Mouse (Mus musculus) thymus, postnatal 0 days (tissue): ENCODE data around the gene Lgals7. TPM values are rescaled to one million over a fixed set of nuclear protein-coding genes. Genes with fewer than 3 reads are reported as not detected.

Experiments used
- DNase-seq: peaks from one replicate; pipeline ENCODE4 v3.0.0-alpha.2; 2015; ENCODE audit warnings: low spot score
- polyA plus RNA-seq: library from polyadenylated mRNA; unstranded; fragments of >200 nt; fragmentation: Nextera tagmentation; extraction: Ambion mirVana; gene quantifications from 2 replicates; pipeline ENCODE4 v1.2.1, GENCODE M21; 2015

Gene Lgals7
- polyA plus RNA-seq, 1 experiment from 2014 or later, result 1.1 TPM

- DNase-seq, result no peak
Measured at GRCm38 (mm10) chr7:28829821-28830220, 33.8 kb upstream of the Lgals7 start.

DNA sequence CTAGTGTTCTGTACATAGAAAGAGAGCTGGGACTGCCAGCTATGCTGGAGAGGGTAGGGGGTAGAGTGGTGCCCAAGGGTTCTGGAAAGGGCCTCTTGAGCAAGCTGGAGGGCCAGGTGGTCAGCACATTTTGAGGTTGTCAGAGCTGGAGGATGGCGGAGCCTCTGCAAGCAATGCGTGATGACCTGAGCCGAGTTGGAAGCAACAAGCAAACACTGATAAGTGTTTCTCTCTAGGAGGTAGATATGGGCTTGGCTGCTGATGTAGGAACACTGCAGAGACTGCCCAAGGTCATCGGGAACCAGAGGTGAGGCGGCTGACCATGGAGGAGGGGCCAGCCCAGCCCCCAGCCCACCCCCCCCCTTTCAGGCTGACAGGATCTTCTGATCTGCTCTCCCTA is 32.7 kb upstream of the Lgals7 start:
- no peak for DNase-seq

DNA sequence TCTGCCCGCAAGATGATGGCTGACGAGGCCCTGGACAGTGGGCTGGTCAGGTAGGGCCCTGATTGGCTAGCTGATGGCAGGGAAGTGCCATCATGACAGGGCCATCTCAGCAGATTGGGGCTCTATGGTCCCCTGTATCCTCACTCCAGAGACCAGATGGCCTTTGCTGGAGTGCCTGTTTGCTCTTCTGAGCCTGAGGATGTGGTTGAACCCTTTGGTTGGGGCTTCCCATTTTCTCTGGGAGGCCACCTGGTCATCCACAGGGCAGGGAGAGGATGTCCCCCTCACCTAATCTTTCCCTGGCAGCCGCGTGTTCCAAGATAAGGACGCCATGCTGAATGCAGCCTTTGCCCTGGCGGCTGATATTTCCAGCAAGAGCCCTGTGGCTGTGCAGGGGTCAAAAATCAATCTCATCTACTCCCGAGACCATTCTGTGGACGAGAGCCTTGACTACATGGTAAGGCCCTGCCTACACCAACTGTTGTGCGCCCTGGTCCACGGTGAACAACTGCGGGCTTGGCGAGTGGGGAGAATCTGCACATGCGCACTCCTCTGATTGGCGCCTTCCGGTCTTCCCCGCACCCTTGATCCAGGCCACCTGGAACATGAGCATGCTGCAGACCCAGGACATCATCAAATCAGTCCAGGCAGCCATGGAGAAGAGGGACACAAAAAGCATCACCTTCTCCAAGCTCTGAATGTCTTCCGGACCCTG is 32.1 kb upstream of the Lgals7 start:
- DNase-seq, result no peak

- DNase-seq, result no peak
Measured at GRCm38 (mm10) chr7:28832137-28832536, 31.5 kb upstream of the Lgals7 start.

DNA sequence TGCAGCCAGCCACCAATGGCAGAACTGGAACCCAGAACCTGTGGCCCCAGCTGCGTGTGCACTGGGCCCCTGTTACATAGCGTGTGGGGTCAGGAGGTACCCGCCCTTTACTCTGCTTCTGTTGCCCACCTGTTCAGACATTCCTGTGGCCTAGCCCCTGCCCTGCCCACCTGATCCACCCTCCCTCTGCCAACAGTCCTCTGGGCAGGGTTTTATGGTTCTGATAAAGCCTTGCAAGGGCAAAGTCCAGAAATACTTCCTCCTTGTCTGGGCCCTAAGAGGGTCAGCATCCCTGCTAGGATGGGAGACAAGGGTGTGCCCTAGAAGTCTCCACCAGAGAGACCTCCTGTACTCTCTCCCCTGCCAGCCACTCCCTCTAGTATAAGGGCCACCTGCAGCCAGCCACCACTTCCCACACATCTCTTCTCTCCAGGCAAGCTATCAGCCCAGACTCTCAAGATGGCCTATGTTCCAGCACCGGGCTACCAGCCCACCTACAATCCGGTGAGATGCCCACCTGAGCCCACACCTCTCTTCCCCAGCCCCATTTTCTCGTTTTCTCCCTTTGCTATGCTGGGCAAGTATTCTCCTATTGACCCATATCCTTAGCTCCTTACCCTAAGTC is 29.8 kb upstream of the Lgals7 start, which contains the start of gene Lgals4:
Gene Lgals4 (plus strand): TSS at position 132 of the 625 bp plus-strand sequence.
- no peak for DNase-seq

DNA sequence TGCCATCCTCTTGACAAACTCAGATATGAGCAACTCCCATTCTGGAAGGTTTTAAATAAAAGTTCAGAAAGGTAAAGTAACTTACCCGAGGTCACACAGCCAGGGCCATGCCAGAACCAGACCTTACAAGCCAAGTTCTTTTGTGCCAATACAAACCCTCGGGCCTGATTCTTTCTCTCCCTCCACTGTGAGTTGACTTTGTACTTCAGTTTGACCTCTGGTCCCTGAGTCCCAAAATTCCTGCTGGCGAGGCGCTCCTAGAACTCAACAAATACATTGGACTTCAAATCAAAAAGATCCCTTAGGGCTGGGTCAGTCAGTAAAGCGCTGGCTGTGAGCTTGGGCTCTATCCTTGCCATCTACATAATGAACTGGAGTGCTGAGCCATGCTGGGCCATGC is 26.7 kb upstream of the Lgals7 start:
- DNase-seq, result no peak

DNA sequence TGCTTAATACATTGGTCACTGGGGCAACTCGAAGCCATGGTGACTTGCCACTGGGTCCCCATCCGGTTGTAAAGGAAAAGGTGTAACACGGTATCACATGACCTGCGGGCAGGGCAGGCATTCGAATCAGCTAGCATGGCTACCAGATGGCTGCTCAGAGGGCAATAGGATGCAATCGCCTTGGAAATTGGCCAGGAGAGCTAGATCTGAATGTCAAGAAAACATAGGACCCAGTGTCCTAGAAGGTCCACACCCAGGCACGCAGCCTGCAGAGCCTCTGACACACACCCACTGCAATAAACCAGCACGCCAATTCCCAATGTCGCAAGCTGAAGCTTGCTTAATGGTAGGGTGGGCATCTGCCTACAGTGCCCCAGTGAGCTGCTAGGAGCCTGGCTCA is 25.3 kb upstream of the Lgals7 start:
- DNase-seq, result no peak

DNA sequence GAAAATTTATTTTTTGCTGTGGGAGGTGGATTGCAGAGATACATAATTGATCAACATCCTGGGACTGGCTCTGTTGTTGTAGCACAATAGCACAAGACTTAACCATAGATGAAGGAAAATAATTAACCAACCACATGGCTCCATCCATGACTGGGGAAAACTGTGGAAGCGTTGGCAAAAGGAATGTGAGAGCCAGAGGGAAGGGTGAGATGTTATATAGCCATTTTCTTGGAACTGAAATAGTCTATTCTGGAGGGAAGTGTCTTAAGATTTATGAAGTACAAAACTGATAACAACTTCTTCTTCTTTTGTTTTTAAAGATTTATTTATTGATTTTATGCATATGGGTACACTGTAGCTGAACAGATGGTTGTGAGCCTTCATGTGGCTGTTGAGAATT is 16.4 kb upstream of the Lgals7 start:
- DNase-seq, result no peak

- no peak for DNase-seq
Measured at GRCm38 (mm10) chr7:28849700-28850236, 13.9 kb upstream of the Lgals7 start.

DNA sequence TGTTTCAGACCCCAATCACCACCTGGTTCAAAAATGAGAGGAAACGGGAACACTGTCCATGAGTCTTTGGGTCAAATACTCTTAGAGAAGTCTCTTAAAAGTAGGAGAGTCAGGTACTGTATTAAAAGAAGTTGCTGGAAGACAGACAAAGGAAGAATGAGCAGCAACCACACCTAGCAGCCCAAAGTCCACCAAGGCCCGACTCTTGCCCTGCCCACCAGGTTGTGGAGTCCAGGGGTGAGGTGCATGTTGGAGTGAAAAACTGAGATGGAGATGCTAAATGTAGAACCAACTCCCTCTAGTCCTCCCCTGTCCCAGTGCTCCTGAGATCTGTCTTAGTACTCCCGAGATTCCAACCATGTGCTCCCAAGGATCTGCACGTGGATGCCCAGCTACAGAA is 13.0 kb upstream of the Lgals7 start:
- DNase-seq, result no peak

DNA sequence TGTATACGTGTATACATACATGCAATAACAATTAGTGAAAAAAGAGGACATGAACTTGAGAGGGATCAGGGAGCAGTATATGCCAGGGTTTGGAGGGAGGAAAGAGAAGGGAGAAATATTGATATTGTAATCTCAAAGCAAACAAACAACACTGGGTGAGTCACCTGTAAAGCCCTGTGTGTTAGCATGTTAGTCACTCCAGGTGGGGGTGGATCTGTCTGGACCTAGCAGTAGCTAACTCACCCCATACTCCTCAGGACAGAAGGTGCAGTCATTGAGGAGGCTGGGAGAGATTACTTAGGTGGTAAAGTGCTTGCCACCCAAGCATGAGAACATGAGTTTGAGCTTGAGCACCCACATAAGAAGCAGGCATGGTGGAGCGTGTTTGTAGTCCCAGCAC is 3.7 kb upstream of the Lgals7 start:
- no peak for DNase-seq

GRCm38 (mm10) chr7:28860898-28861297 is 2.8 kb upstream of the Lgals7 start:
- no peak for DNase-seq

- DNase-seq, result no peak
Measured at GRCm38 (mm10) chr7:28862817-28863499, 695 bp upstream of the Lgals7 start.

DNA sequence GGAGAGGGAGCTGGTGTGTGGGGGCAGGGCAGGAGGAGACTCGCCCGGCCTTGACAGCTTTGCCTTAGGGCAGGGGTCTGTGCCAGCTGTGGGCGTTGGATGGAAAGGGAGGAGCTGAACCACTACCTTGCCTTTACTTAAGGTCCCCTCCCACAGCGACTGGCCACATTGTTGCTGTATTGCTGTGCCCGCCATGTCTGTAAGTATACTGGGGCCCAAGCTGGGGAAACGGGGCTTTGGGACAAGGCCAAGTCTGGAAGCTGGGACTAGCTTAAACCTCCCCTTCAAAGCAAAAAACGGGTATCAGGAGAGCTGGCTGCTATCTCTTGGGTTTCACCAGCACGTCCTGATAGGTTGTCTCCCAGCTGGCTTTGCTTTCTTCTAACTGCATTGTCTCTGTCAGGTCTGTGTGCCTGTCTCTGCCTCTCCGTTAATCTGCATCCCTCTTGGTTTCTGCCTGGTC is 666 bp downstream of the Lgals7 start:
- no peak for DNase-seq

GRCm38 (mm10) chr7:28865481-28866300 is 2.0 kb downstream of the Lgals7 start:
- DNase-seq, result peak; percentile 98

- no peak for DNase-seq
Measured at GRCm38 (mm10) chr7:28866769-28867507, 3.3 kb downstream of the Lgals7 start.

- peak; percentile 89 for DNase-seq
Measured at GRCm38 (mm10) chr7:28867508-28868340, 4.1 kb downstream of the Lgals7 start.

DNA sequence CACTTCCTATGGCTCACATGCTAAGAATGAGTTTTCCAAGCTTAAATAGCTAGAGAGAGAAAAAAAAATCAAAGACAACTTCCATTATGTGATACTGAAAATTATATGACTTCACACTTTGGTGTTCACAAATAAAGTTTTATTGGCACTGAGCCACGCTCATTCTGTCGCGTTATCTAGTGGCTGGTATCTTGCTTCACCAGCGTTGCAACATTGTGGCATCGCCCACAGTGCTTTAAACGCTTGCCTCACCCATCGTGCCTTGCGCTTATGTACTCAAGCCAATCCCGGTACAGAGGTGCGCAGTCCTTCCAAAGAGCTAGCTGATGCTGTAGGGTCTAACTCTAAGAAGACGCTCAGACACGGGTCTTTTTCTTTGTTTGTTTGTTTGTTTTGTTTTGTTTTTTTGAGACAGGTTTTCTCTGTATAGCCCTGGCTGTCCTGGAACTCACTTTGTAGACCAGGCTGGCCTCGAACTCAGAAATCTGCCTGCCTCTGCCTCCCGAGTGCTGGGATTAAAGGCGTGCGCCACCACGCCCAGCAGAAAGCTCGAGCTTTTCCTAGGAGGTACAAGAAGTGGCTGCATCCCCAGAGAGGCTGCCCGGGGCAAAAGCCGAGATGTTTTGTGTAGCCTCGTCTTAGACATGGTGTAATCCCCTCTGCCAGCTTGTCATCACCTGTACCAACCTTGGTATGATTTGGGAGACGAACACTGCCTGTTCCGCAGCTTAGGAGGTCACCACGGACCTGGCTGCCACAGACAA is 7.4 kb downstream of the Lgals7 start:
- DNase-seq, result no peak

DNA sequence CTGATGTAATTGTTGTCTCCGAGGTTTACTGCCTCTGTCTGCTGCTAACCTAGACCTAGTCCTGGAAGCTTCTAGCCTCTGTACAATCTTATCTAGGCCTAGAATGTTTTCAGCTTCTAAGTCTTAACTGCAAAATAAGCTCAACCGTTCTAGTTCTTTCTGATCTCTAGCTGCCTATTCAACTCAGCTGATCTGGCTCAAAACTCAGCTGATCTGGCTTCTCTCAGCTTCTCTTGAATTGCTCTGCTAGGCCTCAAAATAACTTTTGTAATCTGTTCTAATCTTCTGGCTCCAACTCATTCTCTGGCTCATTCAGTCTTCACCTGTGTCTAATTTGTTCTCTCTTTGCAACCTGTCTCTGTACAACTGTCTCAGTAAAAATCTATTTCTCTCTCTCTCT is 10.9 kb downstream of the Lgals7 start:
- no peak for DNase-seq
